Mouse (Mus musculus): ENCODE measurements around the gene 9030025P20Rik.
"Not testable (repeated sequence)": the region's sequence is repeated elsewhere in the genome, so short reads cannot be mapped to it uniquely, and the experiment has no call there.

Gene 9030025P20Rik

DNA sequence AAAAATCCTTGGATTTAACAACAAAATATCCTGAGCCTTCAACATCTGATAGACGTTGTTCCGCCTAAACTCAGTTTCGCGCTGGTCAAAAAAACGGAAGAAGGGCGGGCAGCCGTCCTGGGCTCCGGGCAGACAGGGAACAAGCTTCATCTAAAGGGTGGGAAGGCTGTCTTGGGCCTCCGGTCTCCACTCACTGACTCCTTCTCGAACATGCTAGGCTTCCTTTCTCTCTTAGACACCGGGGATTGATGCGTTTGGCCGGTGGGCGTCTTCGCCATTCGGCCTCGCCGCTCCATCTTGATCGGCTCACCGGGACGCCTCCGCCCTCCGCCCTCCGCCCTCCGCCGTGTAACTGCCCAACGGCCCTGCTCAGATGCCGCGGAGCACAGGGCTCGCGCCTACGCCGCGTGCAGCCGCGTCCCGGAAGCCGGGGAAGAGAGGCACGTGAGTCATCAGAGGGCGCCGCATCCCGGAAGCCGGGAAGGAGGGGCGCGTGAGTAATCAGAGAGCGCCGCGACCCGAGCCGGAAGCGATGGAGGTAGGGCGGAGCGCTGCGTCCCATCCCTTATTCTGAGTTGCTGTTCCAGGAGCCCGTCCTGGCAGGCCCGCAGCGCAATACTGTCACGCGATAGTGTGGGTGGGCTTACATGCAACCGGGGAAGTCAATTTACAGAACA is at the start of gene 9030025P20Rik, which contains the start of gene Gm3417:
Gene 9030025P20Rik (plus strand): TSS at position 107 of the 677 bp plus-strand sequence.
Gene Gm3417 (minus strand): TSS at position 429 of the 677 bp plus-strand sequence.
- in situ Hi-C loops (cut with MboI, MseI): not testable (repeated sequence)

- in situ Hi-C loops (cut with MboI, MseI): no loop called here
Observed at GRCm38 (mm10) chr17:14928631-14929030, 49.6 kb upstream of the 9030025P20Rik start.

DNA sequence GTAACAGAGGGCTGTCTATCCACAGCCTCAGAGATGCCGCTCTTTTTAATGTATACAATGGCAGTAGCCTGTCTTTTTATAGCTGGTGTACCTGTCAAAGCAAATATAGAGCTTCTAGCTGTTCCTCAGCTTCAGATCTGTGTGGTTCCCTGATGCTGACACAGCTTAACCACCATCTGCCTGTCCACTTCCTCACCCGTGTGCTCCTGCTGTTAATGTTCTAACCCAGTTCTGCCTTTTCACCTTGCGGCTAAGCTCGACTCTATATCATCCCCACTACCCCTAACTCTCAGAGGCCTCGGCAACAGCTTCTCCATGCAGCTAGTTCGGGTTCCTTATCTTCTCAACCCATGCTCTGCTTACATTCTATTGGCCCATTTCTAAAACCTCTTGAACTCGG is 47.6 kb upstream of the 9030025P20Rik start:
- in situ Hi-C loops (cut with MboI, MseI): no loop called here

DNA sequence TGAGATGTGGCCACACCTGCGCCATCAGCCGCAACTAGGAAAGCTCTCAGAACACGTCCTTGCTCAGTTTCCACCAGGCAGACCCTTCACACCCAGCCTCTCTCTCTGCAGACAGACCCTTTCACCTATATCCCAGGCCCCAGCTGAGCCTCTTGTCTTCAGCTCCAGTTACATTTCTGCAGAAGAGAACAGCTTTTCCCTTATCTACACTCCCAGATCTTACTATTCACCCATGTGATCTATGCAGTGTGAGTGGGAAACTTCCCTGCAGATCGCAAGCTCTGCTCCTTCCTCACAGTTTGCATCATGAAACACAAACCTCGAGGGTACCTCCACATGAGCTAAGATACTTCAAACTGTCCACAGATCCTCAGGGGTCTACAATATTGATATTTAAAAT is 46.8 kb upstream of the 9030025P20Rik start:
- in situ Hi-C loops (cut with MboI, MseI): no loop called here

- in situ Hi-C loops (cut with MboI, MseI): not testable (repeated sequence)
Observed at GRCm38 (mm10) chr17:14935280-14935679, 43.0 kb upstream of the 9030025P20Rik start.

- in situ Hi-C loops (cut with MboI, MseI): no loop called here
Observed at GRCm38 (mm10) chr17:14935841-14936605, 42.2 kb upstream of the 9030025P20Rik start.

GRCm38 (mm10) chr17:14942181-14942580 is 36.1 kb upstream of the 9030025P20Rik start:
- in situ Hi-C loops (cut with MboI, MseI): not testable (repeated sequence)

- in situ Hi-C loops (cut with MboI, MseI): no loop called here
Observed at GRCm38 (mm10) chr17:14943009-14943728, 35.1 kb upstream of the 9030025P20Rik start, which contains the start of the genes Wdr27 and 1600012H06Rik. TSS of gene Wdr27 (minus strand) at chr17:14943158. TSS of gene 1600012H06Rik (plus strand) at chr17:14943184.

DNA sequence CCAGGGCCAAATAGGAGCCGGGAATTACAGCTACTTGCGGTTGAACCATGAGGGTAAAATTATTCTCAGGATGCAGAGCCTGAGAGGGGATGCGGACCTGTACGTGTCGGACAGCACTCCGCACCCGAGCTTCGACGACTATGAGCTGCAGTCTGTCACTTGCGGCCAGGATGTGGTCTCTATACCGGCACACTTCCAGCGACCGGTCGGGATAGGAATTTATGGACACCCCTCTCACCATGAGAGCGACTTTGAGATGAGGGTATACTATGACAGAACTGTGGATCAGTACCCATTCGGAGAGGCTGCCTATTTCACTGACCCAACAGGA is 34.6 kb upstream of the 9030025P20Rik start:
- in situ Hi-C loops (cut with MboI, MseI): no loop called here

DNA sequence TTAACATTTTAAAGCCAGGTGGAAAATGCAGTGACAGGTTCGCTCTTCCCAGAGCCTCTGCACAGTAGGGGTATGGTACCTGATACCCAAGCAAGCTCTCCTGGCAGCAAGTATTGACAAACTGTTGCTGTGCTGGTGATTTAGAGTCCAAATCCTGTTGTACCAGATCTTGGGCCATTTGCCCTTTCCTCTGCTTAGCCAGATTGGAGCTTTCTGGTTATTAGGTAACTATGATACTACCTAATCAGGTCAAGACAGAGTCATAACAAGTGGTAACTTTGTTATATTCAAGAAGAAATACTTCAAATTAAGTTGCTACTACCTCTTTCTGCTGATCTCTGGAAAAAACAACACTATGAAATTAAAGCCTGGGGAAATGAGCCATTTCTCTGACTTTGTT is 33.7 kb upstream of the 9030025P20Rik start:
- in situ Hi-C loops (cut with MboI, MseI): no loop called here

DNA sequence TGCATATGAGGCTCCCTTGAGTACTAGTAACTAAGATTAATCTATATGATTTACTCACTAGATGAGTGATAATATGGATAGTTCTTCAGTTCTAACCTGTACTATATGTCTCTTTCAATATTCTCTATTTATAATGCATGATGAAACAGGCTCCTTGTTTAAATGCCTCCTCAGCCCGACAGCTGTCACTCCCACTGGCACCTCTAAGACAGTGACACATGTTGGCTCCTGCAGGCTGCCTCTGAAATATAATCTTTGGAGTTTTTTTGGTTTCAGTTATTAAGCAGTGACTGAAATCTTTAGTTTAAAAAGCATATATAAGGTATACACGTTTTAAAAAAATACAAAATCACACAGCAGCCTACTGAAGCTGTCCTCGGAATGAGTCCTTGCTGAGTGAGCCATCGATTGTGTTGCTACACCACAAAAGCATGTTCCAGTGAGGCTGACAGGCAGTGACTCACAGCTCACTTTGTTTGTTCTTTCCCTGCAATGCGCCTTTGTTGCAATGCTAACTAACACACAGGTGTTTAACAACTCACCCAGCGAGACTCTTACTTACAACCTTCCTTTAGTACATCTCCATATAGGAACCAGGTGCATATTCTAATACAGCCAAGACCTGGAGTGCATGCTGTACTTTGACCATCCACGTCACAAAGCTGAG is 29.0 kb upstream of the 9030025P20Rik start:
- in situ Hi-C loops (cut with MboI, MseI): no loop called here

DNA sequence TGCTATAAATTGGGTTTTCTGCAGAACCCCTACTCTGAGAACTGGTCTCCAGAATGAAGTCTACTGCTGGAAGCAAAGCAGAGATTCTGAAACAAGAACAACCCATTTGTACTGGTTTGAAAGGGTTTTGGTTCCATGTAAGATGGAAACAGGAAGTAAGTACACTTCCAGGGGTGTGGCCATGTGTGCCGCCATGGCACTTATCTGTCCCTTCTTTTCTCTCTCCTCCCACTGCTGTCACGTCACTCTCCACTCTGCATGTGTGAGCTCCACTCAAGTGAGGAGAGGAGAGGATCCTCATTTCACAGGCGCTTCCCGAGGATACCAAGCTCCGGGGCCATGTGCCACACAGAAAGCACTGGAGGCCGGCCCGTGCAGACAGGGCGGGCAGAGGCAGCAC is 24.8 kb upstream of the 9030025P20Rik start:
- in situ Hi-C loops (cut with MboI, MseI): loop anchor here (10.0 to 25.0 kb wide), 3 partner anchors 71 to 1991 kb away; partner anchors contain the start of gene Acat2

GRCm38 (mm10) chr17:14958686-14959327 is 19.5 kb upstream of the 9030025P20Rik start:
- in situ Hi-C loops (cut with MboI, MseI): loop anchor here (5.0 to 25.0 kb wide), 4 partner anchors 33 to 1997 kb away; partner anchors contain the start of gene Acat2

DNA sequence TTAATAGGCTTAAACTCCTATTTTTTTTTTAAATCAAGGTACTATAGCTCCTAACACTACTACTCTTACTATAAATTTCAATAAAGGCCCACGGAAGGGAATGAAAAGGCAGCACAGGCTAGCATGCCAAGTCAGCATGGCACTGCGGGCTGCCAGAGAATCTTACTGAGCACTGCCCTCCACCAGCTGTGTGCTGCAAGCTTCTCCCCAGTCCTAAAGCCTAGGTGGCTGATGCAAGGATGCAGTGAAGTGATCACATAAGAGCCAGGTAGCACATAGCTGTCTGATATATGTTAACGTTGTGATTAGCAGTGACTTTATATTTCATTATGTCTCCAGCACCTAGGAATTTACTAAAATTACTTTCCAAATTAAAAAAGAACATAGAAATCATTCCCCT is 18.3 kb upstream of the 9030025P20Rik start:
- in situ Hi-C loops (cut with MboI, MseI): loop anchor here (5.0 to 25.0 kb wide), 4 partner anchors 32 to 1998 kb away; partner anchors contain the start of gene Acat2

GRCm38 (mm10) chr17:14960520-14960919 is 17.7 kb upstream of the 9030025P20Rik start:
- in situ Hi-C loops (cut with MboI, MseI): loop anchor here (25.0 kb wide), 2 partner anchors 777 to 1998 kb away; partner anchors contain the start of gene Acat2

- in situ Hi-C loops (cut with MboI, MseI): loop anchor here (25.0 kb wide), 2 partner anchors 776 to 1999 kb away; partner anchors contain the start of gene Acat2
Observed at GRCm38 (mm10) chr17:14960951-14961556, 17.2 kb upstream of the 9030025P20Rik start, which contains the start of gene Phf10. TSS of gene Phf10 (minus strand) at chr17:14961273.

DNA sequence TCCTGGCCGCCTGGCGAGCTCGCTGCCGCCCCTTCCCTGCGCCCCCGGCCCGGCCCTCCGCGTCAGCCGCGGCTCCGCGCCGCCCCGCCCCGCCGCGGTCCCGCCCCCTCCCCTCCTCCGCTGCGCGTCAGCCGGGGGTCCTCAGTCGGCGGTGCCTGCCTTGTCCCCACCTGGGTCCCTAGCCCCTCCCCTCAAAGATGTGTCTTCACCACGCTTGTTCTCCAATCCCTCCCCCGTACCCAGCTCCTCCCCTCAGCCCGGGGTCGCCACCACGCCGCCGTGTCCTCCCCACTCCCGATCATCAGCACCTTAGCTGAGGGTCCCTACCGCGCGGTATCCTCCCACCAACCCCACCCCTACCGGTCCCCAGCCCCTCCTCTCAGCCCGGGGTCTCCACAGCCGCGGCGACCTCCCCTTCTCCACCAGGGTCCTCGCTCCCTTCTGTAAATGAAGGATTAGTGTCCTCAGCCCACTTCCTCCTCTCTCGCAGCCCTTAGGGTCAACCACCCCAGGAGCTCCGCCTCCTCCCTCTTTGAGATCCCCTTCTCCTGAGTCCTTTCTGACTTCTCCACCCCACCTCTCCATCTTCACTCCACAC is 16.6 kb upstream of the 9030025P20Rik start:
- in situ Hi-C loops (cut with MboI, MseI): loop anchor here (25.0 kb wide), 2 partner anchors 776 to 1999 kb away; partner anchors contain the start of gene Acat2

DNA sequence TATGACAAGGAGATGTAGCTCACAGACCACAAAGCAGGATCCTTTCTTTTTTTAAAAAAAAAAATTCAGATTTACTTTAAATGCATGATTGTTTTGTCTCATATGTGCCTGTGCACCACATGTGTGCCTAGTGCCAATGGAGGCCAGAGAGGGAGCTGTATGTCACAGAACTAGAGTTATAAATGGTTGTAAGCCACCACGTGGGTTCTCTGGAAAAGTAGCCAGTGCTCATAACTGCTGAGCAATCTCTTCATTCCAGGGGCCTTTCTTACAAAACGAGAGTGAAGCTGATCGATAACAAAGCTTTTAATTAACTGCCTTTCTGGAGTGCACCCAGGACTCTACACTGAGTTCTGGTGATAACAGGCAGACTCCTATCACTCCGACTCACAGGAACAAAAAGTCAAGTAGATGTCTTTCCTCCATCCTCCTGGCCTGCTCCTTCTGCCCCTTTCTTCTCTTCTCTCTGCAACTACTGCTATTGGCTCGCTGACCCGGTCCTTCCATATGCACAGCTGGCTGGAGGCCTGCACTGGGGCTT is 9.8 kb upstream of the 9030025P20Rik start:
- in situ Hi-C loops (cut with MboI, MseI): loop anchor here (25.0 kb wide), 2 partner anchors 769 to 2006 kb away; partner anchors contain the start of gene Acat2

DNA sequence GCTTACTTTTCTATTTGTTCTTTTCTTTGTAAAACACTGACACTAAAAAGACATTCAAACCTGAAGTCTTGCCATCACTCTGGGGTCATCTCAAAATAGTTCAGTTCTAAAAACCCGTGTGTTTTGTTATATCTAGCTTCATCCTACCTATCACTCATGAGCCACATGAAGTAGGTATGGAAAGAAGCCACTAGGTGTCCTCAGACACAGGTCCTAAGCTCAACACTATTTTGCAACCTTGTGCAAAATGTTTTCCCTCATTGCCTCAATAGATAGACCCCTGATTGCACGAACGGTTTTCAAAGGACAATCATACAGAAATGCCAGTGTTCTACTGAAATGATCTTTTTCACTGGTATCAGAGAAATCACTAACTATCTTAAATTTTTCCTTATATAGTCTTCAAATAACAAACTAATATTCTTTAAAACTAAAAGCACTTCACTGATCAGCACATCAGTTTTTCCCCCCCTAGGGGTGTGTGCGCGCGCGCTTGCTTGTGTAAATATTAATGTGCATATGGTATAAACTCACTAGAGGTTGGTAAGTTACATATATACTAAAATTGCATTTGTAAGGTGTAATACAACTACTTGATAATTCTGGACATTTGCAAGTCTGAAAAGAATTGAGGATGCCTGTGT is 428 bp upstream of the 9030025P20Rik start:
- in situ Hi-C loops (cut with MboI, MseI): not testable (repeated sequence)
